Mouse (Mus musculus) thymus, adult 18-20 months (tissue): ENCODE measurements around the gene Socs3.

Source experiments
- DNase-seq, 2 experiments: peaks; one replicate each; pipeline ENCODE4 v3.0.0; 2022; ENCODE audit warnings: mixed read lengths in 2 of 2

Gene Socs3

DNA sequence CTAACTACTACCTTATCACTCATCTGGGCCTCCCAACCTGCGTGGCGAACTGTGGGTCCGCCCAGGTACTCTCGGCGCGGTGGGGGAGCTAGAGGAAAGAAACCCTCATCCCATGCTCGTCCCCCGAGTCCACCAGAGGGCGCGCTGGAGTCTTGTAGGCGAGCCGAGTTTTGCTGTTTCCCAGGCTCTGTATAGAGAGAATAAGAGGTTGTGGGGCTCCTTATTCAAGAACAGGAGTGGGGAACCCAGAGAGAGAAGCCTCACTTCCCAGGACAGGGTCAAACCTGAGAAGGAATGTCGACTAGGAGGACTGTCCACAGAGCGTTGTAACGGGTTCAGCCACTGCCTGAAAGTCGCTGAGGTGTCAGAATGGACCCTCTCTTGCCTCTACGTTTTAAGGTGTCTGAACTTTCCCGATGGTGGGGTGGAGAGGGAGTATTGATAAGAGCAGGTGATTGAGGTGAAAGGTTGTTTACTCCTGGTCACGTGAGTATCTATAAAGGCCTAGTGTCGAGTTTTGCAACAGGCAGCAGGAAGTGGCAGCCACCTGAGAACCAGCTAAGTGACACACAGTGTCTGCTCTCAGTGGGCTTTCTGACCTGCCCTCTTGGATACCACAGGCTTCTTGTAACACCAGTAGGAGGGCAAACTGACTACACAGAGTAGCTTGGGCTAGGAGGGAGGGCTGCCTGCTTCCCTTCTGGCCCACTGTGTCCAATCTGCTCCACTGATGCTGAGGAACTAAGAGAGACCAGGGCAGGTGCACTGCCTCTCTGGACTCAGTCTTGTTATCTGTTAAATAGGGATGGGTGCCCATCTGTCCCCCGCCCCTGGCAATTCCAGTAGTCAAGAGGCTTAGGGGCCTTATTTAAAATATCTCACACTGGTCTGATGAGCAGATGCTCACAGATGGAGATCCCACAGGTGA lies at the start of gene Socs3:
Gene Socs3 (minus strand): TSS at position 103 of the 928 bp plus-strand sequence.
- peak; percentile 82 to 88 for DNase-seq

- peak in 1 of 2 experiments; percentile 29 for DNase-seq
These were observed 48.5 kb upstream of the Socs3 start for GRCm38 (mm10) chr11:118018328-118018727.

DNA sequence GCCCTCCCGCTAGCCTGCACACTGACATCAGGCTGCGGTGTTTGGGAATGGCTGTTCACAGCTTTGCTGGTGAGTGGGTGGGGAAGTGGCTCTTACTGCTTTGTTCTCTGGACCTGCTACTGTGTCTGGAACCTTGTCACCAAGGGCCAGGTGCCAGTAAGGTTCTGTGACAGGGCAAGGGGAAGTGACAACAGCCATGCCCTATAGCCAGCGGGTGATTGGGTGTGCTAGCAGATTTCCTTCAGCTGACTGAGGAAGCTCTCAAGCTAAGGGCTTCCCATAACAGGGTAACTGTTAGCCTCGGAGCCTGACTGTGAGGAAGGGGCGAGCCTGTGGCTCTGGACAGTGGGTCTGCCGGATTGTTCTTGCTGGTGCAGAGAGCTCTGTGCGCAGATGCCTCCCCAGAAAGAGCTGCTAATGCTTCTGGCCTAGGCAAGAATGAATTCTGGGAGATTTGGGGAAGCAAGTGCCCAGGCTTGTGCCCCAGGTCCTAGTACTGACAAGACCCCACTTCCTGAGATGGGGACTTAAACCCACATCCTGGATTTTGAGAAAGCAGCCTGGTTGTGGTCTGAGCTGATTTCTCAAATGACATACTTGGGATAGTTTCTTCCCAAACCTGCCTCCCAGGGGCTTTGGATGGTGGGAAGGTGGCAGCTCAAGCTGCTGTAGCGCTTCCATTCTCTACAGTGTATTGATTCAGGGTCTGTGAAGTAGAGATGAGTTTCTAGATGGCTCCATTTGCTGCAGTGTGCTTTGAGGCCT lies 45.7 kb upstream of the Socs3 start:
- DNase-seq: peak; percentile 21 to 41

DNA sequence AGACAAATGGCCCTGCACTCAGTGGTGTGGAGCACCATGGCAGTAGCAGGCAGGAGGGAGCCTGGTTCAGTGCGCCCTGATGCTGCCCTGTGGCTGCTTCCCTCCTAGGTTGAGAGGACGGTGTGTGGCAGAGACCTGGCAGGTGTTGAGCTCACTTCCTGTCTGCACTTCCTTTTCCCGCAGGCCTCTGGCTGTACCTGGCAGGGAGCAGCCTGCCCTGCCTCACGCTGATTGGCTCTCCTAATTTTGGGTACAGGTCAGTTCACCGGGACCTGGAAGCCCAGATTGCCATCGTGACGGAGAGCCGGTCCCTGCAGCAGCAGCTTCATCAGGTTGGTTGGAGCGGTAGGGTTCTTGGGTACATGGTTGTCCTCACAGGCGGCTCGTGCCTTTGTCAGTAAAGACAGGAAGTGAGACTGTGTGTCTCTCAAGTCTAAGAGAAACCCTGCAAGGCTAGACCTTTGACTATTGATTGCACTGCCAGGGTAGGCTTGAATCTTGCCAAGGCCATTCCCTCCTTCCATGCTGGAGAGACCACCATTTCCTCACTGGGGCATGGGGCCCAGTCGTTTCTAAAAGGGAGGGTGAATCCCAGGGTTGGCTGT lies 44.6 kb upstream of the Socs3 start:
- peak; percentile 64 to 69 for DNase-seq

DNA sequence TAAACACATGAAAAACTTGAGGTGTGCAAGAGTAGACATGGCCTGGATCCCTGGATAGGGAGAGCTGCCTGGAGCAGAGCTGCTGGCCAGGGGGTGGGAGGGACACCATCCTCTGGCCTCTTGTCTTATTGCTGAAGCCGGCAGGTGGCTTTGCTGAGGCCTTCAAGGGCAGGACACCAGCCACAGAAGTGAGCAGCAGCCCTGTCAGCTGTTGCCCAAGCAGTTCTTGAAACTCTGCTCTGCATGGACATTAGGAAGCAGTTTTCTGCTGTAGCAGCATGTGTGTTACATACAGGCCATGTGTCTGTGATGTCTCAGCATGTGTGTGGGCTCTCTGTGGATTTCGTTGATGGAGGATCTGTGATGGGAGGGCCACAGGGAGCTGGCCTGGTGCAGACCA lies 43.5 kb upstream of the Socs3 start:
- no peak for DNase-seq

DNA sequence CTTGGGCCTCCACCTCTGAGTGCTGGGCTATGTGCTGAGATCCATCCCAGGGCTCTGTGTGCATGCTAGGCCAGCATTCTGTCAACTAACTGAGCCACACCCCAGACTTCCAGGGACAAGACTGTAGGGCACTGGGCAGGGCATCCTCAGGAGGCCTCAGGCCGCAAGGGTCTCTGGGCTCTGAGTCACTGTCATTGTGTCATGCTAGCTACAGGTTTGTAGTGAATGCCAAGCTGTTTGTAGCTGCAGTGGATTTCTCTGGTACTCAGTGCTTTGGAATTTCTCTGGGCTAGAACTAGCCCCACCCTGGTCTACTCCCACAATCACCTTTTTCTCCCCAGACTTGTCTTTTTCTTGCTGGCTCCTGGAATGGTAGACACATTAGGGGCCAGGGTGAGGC lies 42.7 kb upstream of the Socs3 start:
- DNase-seq: no peak

- no peak for DNase-seq
These were observed 40.2 kb upstream of the Socs3 start for GRCm38 (mm10) chr11:118009865-118010571.

DNA sequence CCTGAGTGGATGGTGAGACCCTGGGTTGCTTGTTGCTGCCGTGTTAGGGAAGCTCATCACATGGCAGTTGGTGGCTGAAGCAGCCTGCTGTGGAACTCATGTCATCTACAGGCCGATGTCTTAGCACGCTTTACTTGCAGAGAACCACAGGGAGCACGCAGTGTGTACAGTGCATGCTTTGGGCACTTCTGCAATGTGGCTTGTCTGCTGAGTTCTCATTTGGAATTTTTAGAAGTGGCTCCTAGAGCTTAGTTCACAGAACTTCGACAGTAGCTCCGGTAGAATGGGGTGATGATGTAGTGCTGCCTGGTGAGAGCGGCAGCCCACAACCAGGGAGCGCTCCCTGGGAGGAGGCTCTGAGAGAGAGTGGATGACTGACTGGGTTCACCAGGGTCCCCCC lies 39.0 kb upstream of the Socs3 start:
- no peak for DNase-seq

DNA sequence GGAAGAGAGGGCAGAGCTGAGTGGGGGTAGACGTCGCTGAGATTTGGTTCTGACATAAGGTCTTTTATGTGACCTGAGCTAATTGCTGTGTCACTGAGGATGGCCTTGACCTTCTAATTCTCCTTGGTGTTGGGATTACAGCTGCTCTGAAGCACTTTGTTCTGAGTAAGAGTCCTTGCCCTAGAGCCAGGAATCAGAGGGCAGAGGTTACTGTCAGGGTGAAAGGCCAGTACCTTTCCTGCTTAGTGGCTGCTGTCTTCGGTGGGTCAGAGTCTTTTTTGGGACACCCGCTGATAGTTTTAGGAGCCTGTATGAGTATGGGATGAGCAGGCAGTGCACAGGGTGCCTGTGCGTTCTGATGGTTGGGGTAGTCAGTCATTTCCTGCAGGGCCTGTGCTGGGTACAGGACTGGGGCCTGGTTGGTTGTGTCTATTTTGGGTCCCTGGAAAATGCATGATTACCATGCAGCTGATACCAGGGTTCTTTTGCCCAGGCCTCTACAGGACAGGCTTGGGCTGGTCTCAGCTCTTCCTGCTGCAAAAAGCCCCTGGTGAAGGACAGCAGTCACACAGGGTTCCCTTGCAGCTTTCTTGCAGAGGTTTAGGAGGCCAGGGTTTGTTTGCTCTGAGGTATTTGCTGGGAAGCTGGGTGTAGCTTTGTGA lies 38.4 kb upstream of the Socs3 start:
- no peak for DNase-seq

GRCm38 (mm10) chr11:118007460-118008143 lies 37.8 kb upstream of the Socs3 start:
- no peak for DNase-seq

GRCm38 (mm10) chr11:118004217-118004616 lies 34.4 kb upstream of the Socs3 start:
- DNase-seq: no peak

DNA sequence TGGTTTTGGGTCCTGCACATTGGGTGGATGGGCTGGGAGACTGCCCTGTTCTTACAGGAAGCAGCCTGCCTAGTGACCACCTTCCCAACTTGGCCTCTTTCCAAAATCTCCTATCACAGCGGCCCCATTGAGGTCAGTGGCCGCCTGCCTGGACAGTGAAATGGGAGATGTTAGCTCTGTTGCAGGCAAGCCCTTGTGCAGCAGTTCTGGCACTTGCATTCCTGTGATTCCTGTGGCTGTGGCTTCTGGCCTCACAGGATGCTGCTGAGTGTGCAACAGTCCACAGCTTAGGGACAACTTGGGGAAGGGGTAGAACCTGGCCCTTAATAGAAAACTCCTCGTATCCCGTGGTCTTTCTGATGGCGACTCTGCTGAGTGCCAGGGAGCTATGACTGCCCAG lies 33.9 kb upstream of the Socs3 start:
- DNase-seq: no peak

DNA sequence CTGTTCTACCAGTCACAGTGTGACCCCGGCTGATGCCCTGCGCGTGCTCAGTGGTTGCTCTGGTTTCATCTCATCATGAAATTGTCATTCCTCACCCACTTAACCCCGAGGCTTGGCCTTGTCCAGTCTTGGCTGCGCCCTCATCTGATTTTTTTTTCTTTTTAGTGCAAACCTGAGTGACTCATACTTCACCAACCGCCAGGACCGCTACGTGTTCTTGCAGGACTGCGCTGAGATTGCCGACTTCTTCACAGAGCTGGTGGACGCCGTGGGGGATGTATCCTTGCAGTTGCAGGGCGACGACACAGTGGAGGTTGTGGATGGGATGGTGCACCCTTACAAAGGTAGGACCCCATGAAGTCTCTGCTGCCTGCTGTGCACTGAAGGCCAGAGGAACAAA lies 33.3 kb upstream of the Socs3 start:
- no peak for DNase-seq

DNA sequence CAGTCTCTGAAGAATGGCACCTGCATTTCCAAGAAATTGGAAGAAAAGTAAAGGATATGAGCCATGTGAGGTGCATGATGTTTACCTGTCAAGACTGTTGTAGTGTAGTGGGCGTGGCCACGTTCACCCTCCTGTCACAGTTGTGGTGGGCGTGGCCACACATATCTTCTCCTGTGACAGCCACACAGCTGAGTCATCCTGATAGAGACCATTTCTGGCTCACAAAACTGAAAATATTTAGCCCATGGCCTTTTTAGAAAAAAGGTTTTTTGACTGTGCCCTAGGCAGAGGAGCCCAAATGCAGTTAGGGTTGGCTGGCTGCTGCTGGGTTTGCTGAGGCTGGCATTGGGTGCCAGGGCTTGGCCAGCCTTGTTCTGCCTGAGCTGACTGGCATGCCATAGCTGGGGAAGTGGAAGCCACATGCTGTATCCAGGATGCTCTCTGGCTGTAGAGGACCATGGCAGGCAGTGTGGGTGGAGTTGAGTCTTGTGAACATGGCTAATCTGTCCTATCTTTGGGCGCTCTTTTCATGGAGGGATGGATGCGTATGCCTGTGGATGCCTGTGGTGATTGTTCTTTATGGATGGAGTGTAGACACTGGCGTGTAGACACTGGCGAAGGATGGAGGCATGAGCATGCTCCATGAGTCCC lies 30.8 kb upstream of the Socs3 start:
- no peak for DNase-seq

DNA sequence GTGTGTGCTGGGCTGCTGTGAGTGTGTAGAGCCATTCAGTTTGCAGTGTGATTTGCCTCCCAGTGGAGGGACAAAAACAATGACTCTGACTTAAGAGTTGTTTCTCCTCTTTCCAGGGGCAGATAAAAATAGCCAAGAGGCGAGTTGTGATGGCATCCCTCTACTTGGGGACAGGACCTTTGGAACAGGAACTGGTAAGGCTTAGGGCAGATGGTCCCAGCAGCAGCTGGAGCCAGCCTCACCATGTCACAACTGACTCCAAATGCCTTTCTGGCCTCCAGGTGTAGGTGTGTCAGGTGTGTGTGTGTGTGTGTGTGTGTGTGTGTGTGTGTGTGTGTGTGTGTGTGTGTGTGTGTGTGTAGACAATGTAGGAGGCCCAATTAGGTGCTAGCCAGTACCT lies 30.2 kb upstream of the Socs3 start:
- DNase-seq: no peak

DNA sequence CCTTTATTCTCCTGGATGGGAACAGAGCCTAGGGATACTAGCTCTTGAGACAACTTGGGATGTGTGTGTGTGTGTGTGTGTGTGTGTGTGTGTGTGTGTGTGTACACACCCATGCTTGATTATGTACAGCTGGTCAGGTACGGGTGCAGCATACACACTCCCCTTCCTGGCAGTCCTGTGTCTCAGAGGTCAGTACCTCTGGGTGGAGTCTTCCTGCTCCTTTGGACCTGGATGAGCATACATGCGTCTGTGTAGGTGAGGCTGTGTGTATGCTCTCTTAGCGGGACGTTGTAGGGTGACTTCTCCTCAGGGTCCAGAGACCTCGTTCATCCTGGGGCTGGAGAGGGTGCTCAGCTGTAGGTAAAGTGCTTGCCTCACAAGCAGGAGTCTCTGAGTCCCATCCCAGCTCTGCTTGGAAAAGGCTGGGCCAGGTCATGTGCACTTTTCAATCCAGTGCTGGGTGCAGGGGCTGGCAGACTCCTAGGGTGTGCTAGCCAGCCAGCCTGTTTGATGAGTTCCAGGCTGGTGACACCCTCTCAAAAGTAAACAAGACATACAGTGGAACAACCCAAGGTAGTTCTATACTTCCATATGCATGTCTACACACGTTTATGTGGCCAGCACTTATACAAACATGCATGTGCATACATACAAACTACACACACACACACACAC lies 29.6 kb upstream of the Socs3 start:
- no peak for DNase-seq

GRCm38 (mm10) chr11:117998356-117998755 lies 28.5 kb upstream of the Socs3 start:
- DNase-seq: no peak

DNA sequence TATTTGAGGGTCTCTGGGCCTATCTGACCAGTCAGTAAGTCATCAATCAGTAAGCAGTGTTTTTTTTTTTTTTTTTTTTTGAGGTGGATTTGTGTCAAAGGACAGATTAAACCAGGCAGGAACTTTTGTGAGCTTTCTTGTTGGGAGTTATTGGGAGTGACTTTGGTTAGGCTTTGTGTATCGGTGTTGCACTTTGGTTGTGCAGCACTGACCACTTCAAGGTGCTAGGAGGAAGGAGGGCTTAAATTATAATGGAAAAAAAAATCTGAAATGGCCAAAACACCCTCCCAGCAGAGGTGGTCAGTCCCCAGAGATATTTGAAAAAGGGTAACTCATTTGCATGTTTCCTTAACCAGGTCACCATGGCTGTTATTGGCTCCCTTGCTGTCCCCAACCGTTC lies 27.2 kb upstream of the Socs3 start:
- DNase-seq: no peak

DNA sequence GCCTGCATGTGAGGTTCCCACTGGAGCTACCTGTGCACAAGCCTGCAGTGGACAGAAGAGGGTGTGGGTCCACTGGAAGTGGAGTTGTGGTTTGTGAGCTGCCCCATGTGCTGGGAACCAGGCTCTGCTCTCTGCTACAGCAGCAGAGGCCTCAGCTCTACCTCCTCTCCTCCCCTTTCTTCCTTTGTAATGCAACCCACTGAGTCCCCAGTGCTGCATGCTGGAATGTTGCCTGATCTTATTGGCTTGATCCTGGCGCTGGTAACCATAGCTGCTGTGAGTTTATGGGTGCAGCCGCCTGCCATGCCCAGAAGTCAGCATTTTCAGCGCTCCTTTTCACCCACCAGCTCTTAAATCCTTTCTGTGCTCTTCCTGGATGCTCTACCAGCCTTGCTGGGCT lies 26.2 kb upstream of the Socs3 start:
- no peak for DNase-seq

GRCm38 (mm10) chr11:117995661-117996060 lies 25.8 kb upstream of the Socs3 start:
- DNase-seq: no peak

- no peak for DNase-seq
These were observed 25.4 kb upstream of the Socs3 start for GRCm38 (mm10) chr11:117995255-117995654.
